Mouse (Mus musculus) heart, postnatal 4 days (tissue): ENCODE results near the gene Ralbp1. TPM values are rescaled to one million over a fixed set of nuclear protein-coding genes. Genes with fewer than 3 reads are reported as not detected.

ENCODE experiments used
- DNase-seq: peaks from one replicate; pipeline ENCODE4 v3.0.0; 2021
- total RNA-seq, 2 experiments: library from RNA; stranded (reverse); gene quantifications; 2 replicates each; pipeline ENCODE4 v1.2.3; 2021

Gene Ralbp1
- total RNA-seq, 2 experiments from 2014 or later = 29.3 to 33.4 TPM

DNA sequence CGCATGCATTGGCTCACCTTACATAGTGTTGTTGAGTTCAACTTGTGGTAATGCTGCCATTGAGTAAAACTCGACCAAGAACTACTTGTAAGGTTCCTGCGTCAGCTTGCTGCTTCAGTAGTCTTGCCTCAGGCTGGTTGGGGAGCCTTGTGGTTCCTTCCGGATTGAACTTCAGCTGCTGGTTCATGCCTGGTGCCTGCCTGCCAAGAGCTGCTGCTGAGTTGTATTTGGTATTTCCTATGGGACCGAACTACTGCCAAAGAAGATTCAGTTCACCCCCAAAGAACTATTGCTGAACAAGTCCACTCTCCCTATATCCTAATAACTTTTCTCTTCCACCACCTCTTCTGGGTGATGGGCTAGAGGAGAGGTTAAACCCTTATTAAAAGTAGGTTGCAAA, 3.9 kb upstream of the Ralbp1 start:
- DNase-seq = no peak

GRCm38 (mm10) chr17:65886571-65886970, 973 bp upstream of the Ralbp1 start:
- DNase-seq = peak; percentile 25

DNA sequence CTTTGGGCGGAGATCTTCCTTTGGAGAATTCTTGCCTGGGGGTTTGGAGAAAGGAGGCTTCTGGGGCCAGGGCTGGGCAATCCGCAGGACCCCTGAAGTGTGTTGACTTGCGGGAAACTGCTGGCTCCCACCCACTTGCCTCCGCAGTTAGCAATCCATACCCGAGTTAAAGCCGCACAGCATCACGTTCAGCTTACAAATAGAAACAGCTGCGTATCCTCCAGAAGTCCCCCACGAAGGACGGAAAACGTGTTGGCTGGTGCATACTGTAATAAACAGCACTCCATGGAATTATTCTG, 251 bp downstream of the Ralbp1 start:
- DNase-seq = no peak

DNA sequence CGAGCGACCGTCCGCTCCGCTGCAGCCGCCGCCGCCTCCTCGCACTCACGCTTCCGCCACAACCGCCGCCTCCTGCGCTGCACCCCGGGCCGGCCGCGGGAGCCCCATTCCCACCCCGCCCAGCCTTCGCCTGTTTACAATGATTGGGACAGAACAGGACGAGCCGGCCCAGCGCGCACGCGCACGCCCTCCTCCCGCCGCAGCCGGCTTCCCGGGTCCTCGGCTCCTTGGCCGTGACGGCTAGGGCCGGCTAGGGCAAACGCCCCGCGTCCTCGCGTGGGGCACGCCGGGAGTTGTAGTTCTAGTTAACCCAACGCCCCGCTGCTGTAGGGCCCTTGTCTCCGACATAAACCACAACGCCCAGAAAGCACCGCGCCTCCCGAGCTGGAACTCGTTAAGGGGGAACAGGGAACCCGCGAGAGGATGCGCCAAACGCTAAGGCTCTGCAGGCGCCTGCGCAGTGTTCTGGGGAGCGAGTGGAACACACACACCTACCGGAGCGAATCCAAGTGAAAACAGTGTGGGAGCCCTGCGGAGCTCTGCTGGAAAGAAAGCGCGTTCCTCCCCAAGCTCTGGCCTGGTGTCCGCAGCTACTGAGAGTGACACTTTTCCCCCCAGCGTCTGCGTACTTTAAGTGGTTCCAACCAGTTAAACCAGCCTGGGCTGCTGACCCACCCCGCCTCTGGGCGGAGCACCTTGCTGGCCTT, 754 bp downstream of the Ralbp1 start:
- DNase-seq = peak; percentile 99

DNA sequence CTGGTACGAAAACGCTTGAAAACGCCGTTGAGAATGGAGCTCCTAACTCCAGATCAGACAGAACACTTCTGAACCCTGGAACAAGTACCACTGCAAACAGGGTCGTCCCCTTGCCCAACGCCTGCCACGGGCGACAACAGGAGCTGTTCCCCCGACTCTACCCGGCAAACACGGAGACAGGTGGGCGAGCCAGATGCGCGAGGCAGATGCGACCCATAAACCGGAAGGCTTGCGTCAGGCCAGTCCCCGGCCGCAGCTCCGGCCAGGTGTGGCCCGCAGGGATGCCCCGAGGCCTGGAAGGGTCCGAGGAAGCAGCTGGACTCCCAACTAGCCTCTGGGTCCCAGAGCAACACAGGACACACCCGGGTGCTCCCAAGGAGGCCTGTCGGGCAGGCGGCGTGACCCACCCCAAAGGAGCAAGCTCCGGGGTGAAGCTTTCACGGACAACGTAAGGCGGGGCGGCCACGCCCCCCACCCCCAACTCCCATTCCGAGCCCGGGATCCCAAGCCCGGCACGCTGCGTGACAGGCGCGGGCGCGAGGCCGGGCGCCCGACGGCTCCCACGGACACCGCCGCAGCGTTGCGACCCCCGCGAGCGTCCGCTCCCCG, 1.4 kb downstream of the Ralbp1 start:
- DNase-seq = peak; percentile 58

- no peak for DNase-seq
Observed at GRCm38 (mm10) chr17:65877026-65877425, 8.6 kb downstream of the Ralbp1 start.

GRCm38 (mm10) chr17:65873834-65874233, 11.8 kb downstream of the Ralbp1 start:
- no peak for DNase-seq

DNA sequence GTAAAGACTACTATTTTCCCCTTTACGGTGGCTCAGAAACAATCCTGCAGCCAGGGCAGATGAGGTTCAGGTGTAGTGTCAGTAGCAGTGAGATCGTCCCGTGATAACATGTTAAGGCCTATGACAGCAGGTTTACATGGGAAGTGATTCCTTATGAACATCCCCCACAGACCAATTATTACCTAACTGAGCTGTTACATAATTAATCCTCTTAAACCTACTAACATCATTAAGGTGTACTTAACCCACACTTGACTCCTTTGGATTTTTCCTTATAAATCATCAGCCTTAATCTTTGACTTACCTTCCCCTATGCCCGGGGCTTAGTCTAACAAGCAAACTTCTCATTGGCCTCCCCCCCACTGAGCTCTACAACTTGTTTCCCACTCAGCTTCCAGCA, 12.4 kb downstream of the Ralbp1 start:
- no peak for DNase-seq

GRCm38 (mm10) chr17:65872652-65873051, 12.9 kb downstream of the Ralbp1 start:
- DNase-seq = peak; percentile 51

DNA sequence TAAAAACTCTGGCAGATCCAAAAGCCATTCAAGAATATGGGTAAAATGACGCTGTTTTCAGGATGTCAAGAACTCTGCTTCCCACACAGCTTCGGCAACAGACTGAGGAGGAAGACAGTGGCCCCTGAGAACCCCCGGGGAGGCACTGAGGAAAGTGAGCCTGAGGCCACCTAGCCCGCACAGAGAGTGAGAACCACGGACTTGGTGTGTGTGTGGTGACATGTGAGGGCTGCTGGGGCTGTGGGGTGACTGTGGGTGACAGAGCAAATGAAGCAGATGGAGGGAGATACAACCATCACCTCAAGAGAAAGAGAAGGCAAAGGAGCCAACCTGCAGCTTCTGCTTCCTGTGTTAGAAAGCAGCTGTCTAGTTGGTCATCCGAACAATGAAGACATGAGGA, 13.5 kb downstream of the Ralbp1 start:
- DNase-seq = no peak

GRCm38 (mm10) chr17:65871641-65872041, 14.0 kb downstream of the Ralbp1 start:
- DNase-seq = no peak

- peak; percentile 86 for DNase-seq
Observed at GRCm38 (mm10) chr17:65870146-65870545, 15.5 kb downstream of the Ralbp1 start.

DNA sequence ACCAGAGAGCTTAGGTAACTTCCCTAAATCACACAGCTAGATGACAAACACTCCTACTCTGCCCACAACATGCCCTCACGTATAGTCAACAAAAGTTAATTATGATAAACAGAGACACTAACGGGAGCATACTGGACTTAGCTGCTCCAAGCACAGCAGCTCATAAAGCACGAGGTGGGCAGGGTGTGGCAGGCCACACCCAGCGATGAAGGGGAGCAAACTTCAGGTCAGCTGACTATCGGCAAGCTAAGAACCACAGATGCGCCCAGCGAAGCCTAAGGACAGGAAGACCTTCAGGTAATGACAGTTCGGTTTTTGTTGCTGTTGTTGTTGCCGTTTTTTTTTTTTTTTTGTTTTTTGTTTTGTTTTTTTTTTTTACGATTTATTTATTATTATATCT, 15.9 kb downstream of the Ralbp1 start:
- no peak for DNase-seq

- no peak for DNase-seq
Observed at GRCm38 (mm10) chr17:65867996-65868395, 17.6 kb downstream of the Ralbp1 start.

DNA sequence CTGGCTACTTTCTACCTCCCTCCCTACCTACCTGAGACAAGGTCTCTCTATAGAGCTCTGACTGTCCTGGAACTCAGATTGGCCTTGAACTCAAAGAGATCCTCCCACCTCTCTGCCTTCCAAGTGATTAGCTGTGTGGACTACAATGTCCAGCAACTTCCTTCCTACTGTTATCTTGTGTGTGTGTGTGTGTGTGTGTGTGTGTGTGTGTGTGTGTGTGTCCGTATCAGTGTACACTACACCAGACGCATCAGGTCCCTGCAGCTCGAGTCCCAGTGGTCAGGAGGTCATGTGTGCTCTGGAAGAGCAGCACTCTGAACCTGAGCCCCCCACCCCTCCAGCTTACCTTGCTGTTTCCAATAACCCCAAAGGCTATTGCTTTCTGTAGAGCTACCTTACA, 19.4 kb downstream of the Ralbp1 start:
- no peak for DNase-seq

DNA sequence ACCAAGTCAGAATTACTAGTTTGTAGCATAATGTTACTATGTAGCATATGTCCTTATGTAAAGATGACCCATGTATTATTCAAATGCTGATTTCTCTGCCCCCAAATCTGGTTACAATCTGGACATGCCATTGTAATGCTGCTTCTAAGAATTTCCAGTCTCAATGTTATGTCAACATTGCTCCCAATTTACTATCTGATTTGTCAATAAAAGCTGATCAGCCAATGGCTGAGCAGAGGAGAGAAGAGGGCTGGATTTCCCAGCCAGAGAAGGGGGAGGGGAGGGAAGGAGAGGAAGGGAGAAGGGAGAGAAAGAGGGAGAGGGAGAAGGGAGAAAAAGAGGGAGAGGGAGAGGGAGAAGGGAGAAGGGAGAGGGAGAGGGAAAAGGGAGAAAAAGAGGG, 20.3 kb downstream of the Ralbp1 start:
- no peak for DNase-seq

- DNase-seq = peak; percentile 31
Observed at GRCm38 (mm10) chr17:65864742-65865141, 20.9 kb downstream of the Ralbp1 start.

GRCm38 (mm10) chr17:65863830-65864229, 21.8 kb downstream of the Ralbp1 start:
- no peak for DNase-seq

GRCm38 (mm10) chr17:65862579-65862978, 23.0 kb downstream of the Ralbp1 start:
- DNase-seq = peak; percentile 55

DNA sequence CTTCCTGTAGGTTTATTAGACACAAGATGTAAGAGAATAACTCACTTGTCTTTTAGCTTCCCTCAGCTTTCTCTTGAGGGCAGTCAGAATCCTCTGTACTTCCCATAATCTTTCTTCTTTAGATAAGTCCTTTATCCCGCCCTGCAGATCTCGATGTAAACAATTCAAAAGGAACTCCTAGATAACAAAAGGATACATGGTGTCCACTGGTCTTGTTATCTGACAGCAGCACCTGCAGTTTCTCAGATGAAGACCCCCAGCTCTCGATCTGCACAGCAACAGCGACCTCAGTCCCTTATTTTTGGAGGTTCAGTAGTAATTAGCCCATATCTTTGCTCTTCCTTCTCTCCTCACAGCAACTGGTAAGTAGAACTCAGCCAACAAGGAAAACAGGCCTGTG, 28.0 kb downstream of the Ralbp1 start:
- no peak for DNase-seq

DNA sequence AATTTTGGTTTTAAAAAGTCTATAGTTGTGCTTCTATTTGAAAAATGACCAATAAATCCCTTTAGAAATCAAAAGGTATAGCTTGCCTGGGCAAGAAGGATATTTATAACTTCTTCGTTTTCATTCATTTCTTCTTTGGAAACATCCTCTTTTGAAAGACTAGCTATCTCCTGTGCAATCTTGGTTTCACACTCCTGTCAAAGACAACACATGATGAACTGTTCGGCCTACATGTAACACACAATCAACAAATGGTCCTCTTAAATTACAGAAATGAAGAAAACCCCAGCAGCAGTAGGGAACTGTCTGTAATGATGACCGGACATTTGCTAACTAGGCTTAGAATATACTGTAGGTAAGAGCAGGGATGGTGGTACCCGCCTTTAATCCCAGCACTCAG, 31.6 kb downstream of the Ralbp1 start:
- no peak for DNase-seq

GRCm38 (mm10) chr17:65853326-65853725, 32.3 kb downstream of the Ralbp1 start:
- no peak for DNase-seq

DNA sequence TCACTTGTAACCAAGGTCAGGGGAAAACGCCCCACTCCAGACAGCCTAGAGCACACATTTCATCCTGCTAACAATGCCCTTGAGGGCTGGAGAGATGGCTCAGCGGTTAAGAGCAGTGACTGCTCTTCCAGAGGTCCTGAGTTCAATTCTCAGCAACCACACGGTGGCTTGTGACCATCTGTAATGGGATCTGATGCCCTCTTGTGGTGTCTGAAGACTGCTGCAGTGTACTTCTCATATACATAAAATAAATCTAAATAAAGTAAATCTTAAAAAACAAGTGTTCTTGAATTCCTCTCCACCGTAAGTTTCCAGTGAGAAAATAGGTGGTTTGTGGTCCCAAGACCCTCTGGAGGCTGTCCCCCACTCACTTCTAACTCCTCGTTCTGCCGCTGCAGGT, 33.8 kb downstream of the Ralbp1 start:
- DNase-seq = no peak

GRCm38 (mm10) chr17:65850487-65850886, 35.1 kb downstream of the Ralbp1 start:
- DNase-seq = no peak
